Mouse (Mus musculus): ENCODE measurements around the gene Alox8. TPM values are rescaled to one million over a fixed set of nuclear protein-coding genes. Genes with fewer than 3 reads are reported as not detected.
A peak's percentile ranks its signal among the peaks of the same experiment; 100 is the strongest.

The Alox8 gene
- total and polyA plus RNA-seq, 3 experiments, result 0.10 to 0.30 TPM; not detected in 1

- peak; percentile 12 for DNase-seq (ENCODE audit: extremely low read depth)
- Histone ChIP-seq H3K9me3 (replicated peaks; ENCODE audit: low read length) (no peaks in the 10 kb centered on the region), H3K79me2 (replicated peaks; ENCODE audit: control insufficient read depth, extremely low read depth, insufficient read depth, poor library complexity, severe bottlenecking) (no peaks in the 10 kb centered on the region), H3K4me2 (ENCODE audit: insufficient read depth, low read depth, poor library complexity, severe bottlenecking) (no peak overlapping the region), H3K4me1 (ENCODE audit: control insufficient read depth in 1 of 2, insufficient read depth in 2 of 2) (no peaks in the 10 kb centered on the region), H3K27ac (ENCODE audit: insufficient read depth, low read depth) (no peak overlapping the region), H3K4me3 (replicated peaks in 1 of 3; ENCODE audit: low read depth in 2 of 3, low read length in 2 of 3, poor library complexity in 1 of 3) (no peak overlapping the region), H3K36me3 (replicated peaks in 1 of 2; ENCODE audit: control insufficient read depth in 1 of 2, insufficient read depth in 1 of 2, low read length in 1 of 2) (no peaks in the 10 kb centered on the region), H3K27me3 (replicated peaks) (peaks cover 70% of the 10 kb centered on the region), H3K9ac (ENCODE audit: insufficient read depth, low read depth) (no peak overlapping the region)
- peak in 1 of 2 experiments; percentile 41; a peak in 2 of 4 replicates for TF ChIP-seq CTCF (conservative IDR thresholded peaks at IDR 0.05 in 1 of 2, IDR thresholded peaks at IDR 0.05 in 1 of 2; ENCODE audit: low read depth in 2 of 2, low read length in 2 of 2)
- peak; percentile 26 for TF ChIP-seq SMC3 (IDR thresholded peaks at IDR 0.05; ENCODE audit: low read depth, low read length)
- TF ChIP-seq NELFE (IDR thresholded peaks at IDR 0.05; ENCODE audit: low read depth, low read length), result no peak
- dilution Hi-C loops (cut with MboI; ENCODE audit: extremely low pct_ligation_motif_present, extremely low pct_unique_long_range_greater_than_20kb, low sequenced_read_pairs) (no loop called here), in situ Hi-C loops (cut with MboI; ENCODE audit: low pct_ligation_motif_present, low pct_unique_long_range_greater_than_20kb, low sequenced_read_pairs) (no loop called here)
Observed at GRCm38 (mm10) chr11:69221070-69221469, 23.4 kb upstream of the Alox8 start.

GRCm38 (mm10) chr11:69218661-69219060 is 21.0 kb upstream of the Alox8 start:
- dilution Hi-C loops (cut with MboI; ENCODE audit: extremely low pct_ligation_motif_present, extremely low pct_unique_long_range_greater_than_20kb, low sequenced_read_pairs) (no loop called here), in situ Hi-C loops (cut with MboI; ENCODE audit: low pct_ligation_motif_present, low pct_unique_long_range_greater_than_20kb, low sequenced_read_pairs) (no loop called here)
- Histone ChIP-seq H3K79me2 (replicated peaks; ENCODE audit: control insufficient read depth, extremely low read depth, insufficient read depth, poor library complexity, severe bottlenecking) (no peaks in the 10 kb centered on the region), H3K4me2 (ENCODE audit: insufficient read depth, low read depth, poor library complexity, severe bottlenecking) (no peak overlapping the region), H3K4me3 (replicated peaks in 1 of 3; ENCODE audit: low read depth in 2 of 3, low read length in 2 of 3, poor library complexity in 1 of 3) (no peak overlapping the region), H3K27me3 (replicated peaks) (peaks cover 75% of the 10 kb centered on the region), H3K4me1 (ENCODE audit: control insufficient read depth in 1 of 2, insufficient read depth in 2 of 2) (no peaks in the 10 kb centered on the region), H3K9me3 (replicated peaks; ENCODE audit: low read length) (no peaks in the 10 kb centered on the region), H3K36me3 (replicated peaks in 1 of 2; ENCODE audit: control insufficient read depth in 1 of 2, insufficient read depth in 1 of 2, low read length in 1 of 2) (no peaks in the 10 kb centered on the region), H3K27ac (ENCODE audit: insufficient read depth, low read depth) (no peak overlapping the region), H3K9ac (ENCODE audit: insufficient read depth, low read depth) (no peak overlapping the region)
- TF ChIP-seq NELFE (IDR thresholded peaks at IDR 0.05; ENCODE audit: low read depth, low read length) (no peak), CHD2 (IDR thresholded peaks at IDR 0.05; ENCODE audit: low read length) (no peak), KAT2A (IDR thresholded peaks at IDR 0.05; ENCODE audit: insufficient replicate concordance, low read length) (no peak), NRF1 (IDR thresholded peaks at IDR 0.05; ENCODE audit: low read depth, low read length) (no peak)
- DNase-seq (ENCODE audit: extremely low read depth), result no peak

- H3K9me3 ChIP-seq (replicated peaks; ENCODE audit: low read length), result no peaks in the 10 kb centered on the region
- no peaks in the 10 kb centered on the region for H3K79me2 ChIP-seq (replicated peaks; ENCODE audit: control insufficient read depth, extremely low read depth, insufficient read depth, poor library complexity, severe bottlenecking)
- dilution Hi-C loops (cut with MboI; ENCODE audit: extremely low pct_ligation_motif_present, extremely low pct_unique_long_range_greater_than_20kb, low sequenced_read_pairs) (no loop called here), in situ Hi-C loops (cut with MboI; ENCODE audit: low pct_ligation_motif_present, low pct_unique_long_range_greater_than_20kb, low sequenced_read_pairs) (no loop called here)
- no peak overlapping the region for H3K4me3 ChIP-seq (replicated peaks in 1 of 3; ENCODE audit: low read depth in 2 of 3, low read length in 2 of 3, poor library complexity in 1 of 3)
- H3K4me2 ChIP-seq (ENCODE audit: insufficient read depth, low read depth, poor library complexity, severe bottlenecking), result no peak overlapping the region
- H3K27me3 ChIP-seq (replicated peaks), result peaks cover 76% of the 10 kb centered on the region
- no peaks in the 10 kb centered on the region for H3K36me3 ChIP-seq (replicated peaks in 1 of 2; ENCODE audit: control insufficient read depth in 1 of 2, insufficient read depth in 1 of 2, low read length in 1 of 2)
- no peaks in the 10 kb centered on the region for H3K4me1 ChIP-seq (ENCODE audit: control insufficient read depth in 1 of 2, insufficient read depth in 2 of 2)
- no peak for TF ChIP-seq CHD2 (IDR thresholded peaks at IDR 0.05; ENCODE audit: low read length)
- TF ChIP-seq MXI1 (IDR thresholded peaks at IDR 0.05; ENCODE audit: low read depth, low read length), result no peak
- TF ChIP-seq RAD21 (IDR thresholded peaks at IDR 0.05; ENCODE audit: low read depth, low read length), result no peak
- no peak for TF ChIP-seq MAX (IDR thresholded peaks at IDR 0.05; ENCODE audit: low read length)
- no peak for TF ChIP-seq PAX5 (IDR thresholded peaks at IDR 0.05; ENCODE audit: low read length)
- no peak for TF ChIP-seq UBTF (IDR thresholded peaks at IDR 0.05; ENCODE audit: low read depth, low read length)
- TF ChIP-seq TBP (conservative IDR thresholded peaks at IDR 0.05; ENCODE audit: low read depth, low read length), result no peak
- TF ChIP-seq ZNF384 (IDR thresholded peaks at IDR 0.05; ENCODE audit: low read depth, low read length), result no peak
- no peak for TF ChIP-seq EP300 (IDR thresholded peaks at IDR 0.05; ENCODE audit: low read length)
- TF ChIP-seq USF2 (conservative IDR thresholded peaks at IDR 0.05; ENCODE audit: low read depth, low read length), result no peak
- DNase-seq (ENCODE audit: extremely low read depth), result no peak
- H3K27ac ChIP-seq (ENCODE audit: insufficient read depth, low read depth), result no peak overlapping the region
- no peak overlapping the region for H3K9ac ChIP-seq (ENCODE audit: insufficient read depth, low read depth)
Observed at GRCm38 (mm10) chr11:69217411-69217810, 19.8 kb upstream of the Alox8 start.

All from CH12.LX (cell line).